Mouse (Mus musculus): Measurements from ENCODE around the gene Mmp8.

Gene Mmp8

DNA sequence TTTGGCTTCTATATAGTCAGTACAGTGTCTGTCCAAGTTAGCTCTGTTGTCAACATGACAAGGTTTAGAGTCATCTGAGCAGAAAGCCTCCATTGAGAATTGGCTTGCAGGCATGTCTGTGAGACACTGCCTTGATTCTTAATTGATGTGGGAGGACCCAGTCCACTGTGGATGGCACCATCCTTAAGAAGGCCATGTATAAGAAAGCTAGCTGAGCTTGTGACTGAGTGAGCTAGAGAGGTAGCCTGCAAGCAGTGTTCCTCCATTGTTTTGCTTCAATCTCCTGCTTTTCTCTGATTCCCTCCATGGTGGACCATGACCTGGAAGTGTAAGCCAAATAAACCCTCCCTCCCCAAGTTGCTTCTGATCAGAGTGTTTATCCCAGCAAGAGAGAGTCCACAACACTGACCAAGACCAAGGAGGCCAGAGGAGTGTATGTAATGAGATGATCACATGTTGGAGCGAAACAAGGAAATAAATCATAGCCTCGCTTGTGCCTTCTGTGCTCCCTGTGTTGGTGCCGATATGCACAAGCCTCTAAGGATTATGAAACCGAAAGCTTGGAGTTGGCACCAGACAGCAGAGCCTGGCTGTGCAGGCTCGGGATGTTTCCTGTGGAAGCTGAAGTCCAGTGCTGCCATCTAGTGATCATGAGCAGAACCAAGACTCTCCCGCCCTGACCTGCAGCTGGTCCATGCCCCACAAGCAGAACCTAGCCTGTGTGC is 36.7 kb downstream of the Mmp8 start:
- DNase-seq: peak; percentile 85 to 86

DNA sequence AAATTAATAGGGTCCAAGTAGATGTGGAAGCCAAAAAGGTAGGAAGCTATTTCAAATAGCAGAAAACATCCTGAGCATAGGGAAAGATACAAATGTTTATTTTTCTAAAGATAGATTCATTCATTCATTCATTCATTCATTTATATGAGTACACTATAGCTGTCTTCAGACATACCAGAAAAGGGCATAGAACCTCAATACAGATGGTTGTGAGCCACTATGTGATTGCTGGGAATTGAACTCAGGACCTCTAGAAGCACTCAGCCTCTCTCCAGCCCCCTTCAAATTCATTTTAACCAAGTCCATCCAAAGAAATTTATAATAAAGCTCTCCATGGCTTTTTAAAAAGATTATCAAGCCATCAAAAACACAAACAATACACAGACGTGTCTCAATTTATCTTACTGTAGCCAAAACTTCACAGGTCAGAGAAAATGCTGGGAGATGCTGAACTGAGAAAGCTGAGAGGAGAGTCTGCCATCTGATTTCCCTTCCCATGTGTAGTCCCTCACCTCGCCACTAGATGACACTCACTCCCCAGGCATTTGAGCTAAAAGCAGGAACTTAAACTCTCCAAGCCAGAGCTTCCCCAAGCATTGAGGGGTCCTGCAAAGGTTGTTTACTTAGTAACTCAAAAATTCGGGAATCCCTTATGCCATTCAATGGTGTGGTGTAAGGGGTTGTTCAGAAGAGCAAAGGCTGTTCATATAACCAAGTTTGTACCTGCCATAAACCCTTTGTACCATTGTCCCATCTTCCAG is 44.9 kb downstream of the Mmp8 start:
- peak; percentile 85 to 87 for DNase-seq

DNA sequence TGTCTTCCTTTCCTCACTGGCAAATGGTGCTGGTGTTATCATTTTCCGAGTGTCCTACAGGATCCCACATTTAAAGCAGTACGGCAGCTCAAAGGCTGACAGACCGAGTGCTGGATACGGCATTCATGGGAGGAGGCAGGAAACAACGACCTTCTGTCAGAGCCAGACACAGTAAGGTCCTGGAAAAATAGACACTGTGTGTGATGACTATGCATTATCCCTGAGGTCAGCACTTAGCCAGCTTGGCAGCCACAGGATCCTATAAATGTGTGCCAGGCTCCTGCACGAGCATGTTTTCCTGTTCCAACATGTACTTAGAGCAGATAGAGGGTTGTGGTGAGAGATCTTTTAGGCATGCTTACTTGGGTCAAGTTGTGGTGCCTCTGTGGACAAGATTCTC is 45.7 kb downstream of the Mmp8 start:
- peak; percentile 26 to 65 for DNase-seq

DNA sequence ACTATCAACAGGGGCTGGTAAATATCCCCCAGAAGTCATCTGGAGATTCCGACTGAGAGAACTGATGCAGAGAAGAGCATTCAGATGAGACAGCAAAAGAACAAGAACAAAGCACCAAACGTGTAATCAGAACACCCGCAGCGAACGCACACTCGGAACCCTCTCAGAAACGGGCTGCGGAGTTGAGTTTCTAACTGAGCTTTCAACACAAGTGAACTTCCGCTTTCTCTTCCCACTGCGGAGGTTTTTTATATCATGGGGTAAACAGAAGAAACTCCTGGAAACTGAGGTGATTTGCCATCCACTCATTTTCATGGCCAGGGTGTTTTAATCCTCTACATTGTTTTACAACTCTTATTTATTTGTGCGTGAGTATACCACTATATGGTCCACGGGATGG is 47.4 kb downstream of the Mmp8 start:
- no peak for DNase-seq
